Mouse (Mus musculus) effector memory CD4-positive, alpha-beta T cell, adult 7 months (primary cell): ENCODE data around the gene Ephb2. TPM values are rescaled to one million over a fixed set of nuclear protein-coding genes. Genes with fewer than 3 reads are reported as not detected.

Source experiments
- polyA plus RNA-seq: library from polyadenylated mRNA; unstranded; fragments of 100-300 nt; shearing (Covaris generic); gene quantifications from one replicate; pipeline ENCODE4 v1.2.1, GENCODE M21; 2017

The Ephb2 gene
- 0.12 TPM for polyA plus RNA-seq

GRCm38 (mm10) chr4:136835621-136836386, at the start of gene Ephb2:
Gene Ephb2, minus strand, starts transcription at chr4:136835988.

GRCm38 (mm10) chr4:136622388-136622787, 213.4 kb downstream of the Ephb2 start, which contains the start of gene Lactbl1:
Gene Lactbl1, plus strand, starts transcription at chr4:136622621.

GRCm38 (mm10) chr4:136610387-136610856, 225.4 kb downstream of the Ephb2 start, which contains the start of gene Tex46:
Gene Tex46, plus strand, starts transcription at chr4:136610437.

GRCm38 (mm10) chr4:136602568-136602967, 233.2 kb downstream of the Ephb2 start, which contains the start of gene Kdm1a:
Gene Kdm1a, minus strand, starts transcription at chr4:136602723.

Other genes starting within 250 kb of the Ephb2 start
- 64.9 TPM for gene Kdm1a, start 233.3 kb downstream of the Ephb2 start, polyA plus RNA-seq
- gene Tex46, start 225.6 kb downstream of the Ephb2 start, polyA plus RNA-seq = not detected
- gene Lactbl1, start 213.4 kb downstream of the Ephb2 start, polyA plus RNA-seq = 0.21 TPM
- gene C1qb, start 50.2 kb upstream of the Ephb2 start, polyA plus RNA-seq = not detected
- gene C1qc, start 57.1 kb upstream of the Ephb2 start, polyA plus RNA-seq = not detected
- gene C1qa, start 62.8 kb upstream of the Ephb2 start, polyA plus RNA-seq = not detected
- gene Epha8, start 120.8 kb upstream of the Ephb2 start, polyA plus RNA-seq = not detected
- gene Zbtb40, start 212.8 kb upstream of the Ephb2 start, polyA plus RNA-seq = 10.5 TPM